Mouse (Mus musculus): Measurements from ENCODE around the gene Esr1. TPM values are rescaled to one million over a fixed set of nuclear protein-coding genes. Genes with fewer than 3 reads are reported as not detected.

Esr1 gene
- polyA plus RNA-seq, 1 experiment, result 1.5 TPM

DNA sequence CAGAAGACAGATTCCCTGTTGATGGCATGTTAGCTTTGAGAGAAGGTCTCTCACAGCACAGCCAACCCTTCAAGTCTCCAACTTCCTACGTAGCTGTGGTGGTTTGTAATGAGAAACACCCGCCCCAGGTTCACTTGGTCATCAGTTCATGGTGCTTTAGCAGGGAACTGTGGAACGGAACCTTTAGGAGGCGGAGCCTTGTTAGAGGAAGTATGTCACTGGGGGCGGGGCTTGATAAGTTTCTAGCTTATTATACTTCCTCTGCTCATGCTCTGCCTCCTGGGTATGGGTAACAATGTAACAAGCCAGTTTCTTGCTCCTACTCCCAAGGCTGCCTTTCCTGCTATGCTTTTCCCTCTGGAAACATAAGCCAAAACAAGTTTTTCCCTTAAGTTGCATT, 434.3 kb downstream of the Esr1 start:
- Histone ChIP-seq H3K4me3 (replicated peaks; ENCODE audit: extremely low read depth, low read depth, low read length) (no peak overlapping the region), H3K4me1 (ENCODE audit: control insufficient read depth, insufficient read depth, low read length) (no peaks in the 10 kb centered on the region; the same call in 1 of the 2 replicates)
- WGBS, result 90% methylated on average over 5 of the region's 5 CpGs
- DNase-seq, result no peak
- TF ChIP-seq POLR2A (IDR thresholded peaks at IDR 0.05; ENCODE audit: borderline replicate concordance, extremely low read depth, low read depth, low read length) (no peak), CTCF (IDR thresholded peaks at IDR 0.05; ENCODE audit: insufficient read depth, low read length) (no peak)

Other genes with a start within 250 kb of the Esr1 start
- 8.8 and 9.9 TPM in 2 replicates for gene Zbtb2, start 223.5 kb upstream of the Esr1 start, polyA plus RNA-seq (2012; rRNA removed)
- 11.1 and 16.5 TPM in 2 replicates for gene Rmnd1, start 179.2 kb upstream of the Esr1 start, polyA plus RNA-seq (2012; rRNA removed)
- 4.3 and 7.2 TPM in 2 replicates for gene Armt1, start 179.1 kb upstream of the Esr1 start, polyA plus RNA-seq (2012; rRNA removed)
- gene Ccdc170, start 129.1 kb upstream of the Esr1 start, polyA plus RNA-seq (2012; rRNA removed), result 1.5 and 2.5 TPM in 2 replicates